Mouse (Mus musculus): ENCODE data around the gene Olfr53. TPM values are rescaled to one million over a fixed set of nuclear protein-coding genes. Genes with fewer than 3 reads are reported as not detected.
"Not testable (repeated sequence)": the region's sequence is repeated elsewhere in the genome, so short reads cannot be mapped to it uniquely, and the experiment has no call there.

The Olfr53 gene
- total RNA-seq (2021) = not detected
- long read RNA-seq, experiment 1 = 0 reads
- long read RNA-seq, experiment 2 = 0 reads

- DNase-seq = no peak
Observed at GRCm38 (mm10) chr7:140646152-140646551, at the start of gene Olfr53. Olfr53 (plus strand) TSS chr7:140646452.

DNA sequence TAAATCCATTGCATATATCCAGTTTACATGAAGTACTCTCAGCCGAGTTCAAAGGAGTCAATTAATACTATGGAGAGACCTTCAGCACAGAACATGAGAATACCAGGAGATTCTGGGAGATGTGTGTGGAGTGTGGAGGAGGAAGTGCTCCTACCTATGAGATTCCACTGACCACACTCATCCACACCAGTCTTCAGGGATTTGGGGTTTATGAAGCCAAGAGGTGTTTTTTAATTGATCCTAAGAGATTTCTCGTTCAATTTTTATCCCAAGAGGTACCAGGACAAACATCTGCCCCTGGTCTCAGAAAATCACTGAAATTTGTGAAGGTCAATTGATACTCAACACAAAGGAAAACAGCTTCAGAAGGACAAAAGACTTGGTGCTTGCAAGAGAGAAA is 45.3 kb upstream of the Olfr53 start, which contains the start of gene Olfr46:
Olfr46 (plus strand) TSS at position 301 of the 400 bp plus-strand sequence.
- DNase-seq = not testable (repeated sequence)

- DNase-seq = not testable (repeated sequence)
Observed at GRCm38 (mm10) chr7:140628670-140629069, 17.6 kb upstream of the Olfr53 start, which contains the start of gene Olfr61. Olfr61 (plus strand) TSS chr7:140628970.

- no peak for DNase-seq
Observed at GRCm38 (mm10) chr7:140630559-140630958, 15.7 kb upstream of the Olfr53 start.

DNA sequence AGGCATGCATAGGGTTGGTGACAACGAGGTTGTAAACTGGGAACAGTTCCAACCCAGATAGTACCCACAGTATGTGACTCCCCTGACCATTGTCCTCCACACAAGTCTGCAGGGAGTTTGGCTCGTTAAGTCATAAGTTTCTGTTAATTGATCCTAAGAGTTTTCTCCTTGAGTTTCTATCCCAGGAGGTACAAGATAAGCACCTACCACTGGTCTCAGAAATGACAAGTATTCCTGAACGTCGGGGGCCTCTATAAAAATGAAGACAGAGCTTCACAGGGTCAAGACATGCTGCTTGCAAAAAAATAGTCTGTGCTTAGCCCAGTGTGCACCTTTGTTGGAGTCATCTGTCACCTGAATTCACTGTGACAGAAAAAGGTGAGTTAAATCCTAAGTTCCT is 13.4 kb downstream of the Olfr53 start, which contains the start of gene Olfr539:
Olfr539 (plus strand) TSS at position 301 of the 400 bp plus-strand sequence.
- no peak for DNase-seq

DNA sequence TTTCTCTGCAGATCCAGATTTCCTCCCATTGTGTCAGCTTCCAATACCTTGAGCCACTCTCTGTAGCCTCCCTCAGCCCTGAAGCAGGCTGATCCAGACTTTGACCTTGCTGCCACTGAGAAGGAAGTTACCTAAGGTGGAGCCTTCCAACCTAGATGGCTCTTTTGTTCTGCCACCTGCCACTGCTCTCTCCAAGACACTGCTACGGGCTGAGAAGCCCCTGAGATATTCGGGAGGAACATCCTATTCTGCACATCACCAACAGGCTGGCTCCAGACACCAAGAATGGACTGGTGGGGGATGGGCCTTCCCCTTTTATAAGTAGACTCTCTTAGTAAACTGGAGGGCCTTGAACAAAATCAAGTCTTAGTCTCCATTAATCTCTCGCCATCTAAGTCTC is 24.4 kb downstream of the Olfr53 start:
- DNase-seq = not testable (repeated sequence)

DNA sequence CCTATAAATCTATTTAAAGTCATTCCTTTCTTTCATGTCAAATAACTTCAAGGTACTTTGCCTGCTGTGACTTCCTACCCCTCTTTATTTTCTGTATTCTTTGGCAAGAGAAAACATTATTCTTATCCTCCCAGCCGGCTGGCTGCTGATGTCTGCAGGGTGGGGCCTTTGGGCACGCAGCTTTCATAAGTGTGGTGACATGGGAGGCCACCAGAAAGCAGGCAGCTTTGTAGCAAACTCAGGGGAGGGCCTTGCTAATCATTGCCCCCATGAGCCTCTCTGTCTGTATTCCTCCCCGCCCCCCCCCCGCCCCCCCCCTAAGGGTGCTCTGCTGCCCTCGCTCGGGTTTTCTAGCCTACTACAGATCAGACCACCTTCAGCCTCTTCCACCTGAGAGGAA is 29.6 kb downstream of the Olfr53 start:
- no peak for DNase-seq

GRCm38 (mm10) chr7:140679591-140679990 is 33.3 kb downstream of the Olfr53 start:
- DNase-seq = not testable (repeated sequence)

- DNase-seq = no peak
Observed at GRCm38 (mm10) chr7:140681651-140682050, 35.4 kb downstream of the Olfr53 start, which contains the start of gene Olfr45. Olfr45 (plus strand) TSS chr7:140681951.

DNA sequence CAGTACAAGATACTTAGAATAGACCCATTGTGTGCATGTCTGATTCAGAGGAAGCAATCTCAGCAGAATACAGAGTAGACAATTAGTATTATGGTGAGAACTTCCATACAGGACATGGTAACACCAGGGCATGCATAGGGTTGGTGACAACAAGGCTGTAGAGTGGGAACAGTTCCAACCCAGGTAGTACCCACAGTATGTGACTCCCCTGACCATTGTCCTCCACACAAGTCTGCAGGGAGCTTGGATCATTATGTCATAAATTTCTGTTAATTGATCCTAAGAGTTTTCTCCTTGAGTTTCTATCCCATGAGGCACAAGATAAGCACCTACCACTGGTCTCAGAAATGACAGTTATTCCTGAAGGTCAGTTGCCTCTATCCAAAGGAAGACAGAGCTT is 50.7 kb downstream of the Olfr53 start, which contains the start of gene Olfr541:
Olfr541 (plus strand) TSS at position 301 of the 400 bp plus-strand sequence.
- no peak for DNase-seq

Other genes with a start within 250 kb of the Olfr53 start
- gene Olfr531, start 243.5 kb upstream of the Olfr53 start, total RNA-seq (2021) = not detected
- not detected for gene Olfr532, start 224.8 kb upstream of the Olfr53 start, total RNA-seq (2021)
- gene Olfr533, start 183.1 kb upstream of the Olfr53 start, total RNA-seq (2021) = not detected
- not detected for gene Olfr535, start 162.2 kb upstream of the Olfr53 start, total RNA-seq (2021)
- gene Olfr536, start 139.1 kb upstream of the Olfr53 start, total RNA-seq (2021) = not detected
- not detected for gene Olfr538, start 78.6 kb upstream of the Olfr53 start, total RNA-seq (2021)
- not detected for gene Olfr46, start 45.2 kb upstream of the Olfr53 start, total RNA-seq (2021)
- not detected for gene Olfr61, start 17.5 kb upstream of the Olfr53 start, total RNA-seq (2021)
- gene Olfr539, start 13.5 kb downstream of the Olfr53 start, total RNA-seq (2021) = not detected
- not detected for gene Olfr45, start 35.5 kb downstream of the Olfr53 start, total RNA-seq (2021)
- not detected for gene Olfr541, start 50.8 kb downstream of the Olfr53 start, total RNA-seq (2021)
- 10 to 100 TPM in 1 of 2 experiments, under 1 TPM in 1; 0.92 to 35.9 TPM for gene Cyp2e1, start 117.3 kb downstream of the Olfr53 start, total RNA-seq (2021)
- gene Syce1, start 141.4 kb downstream of the Olfr53 start, total RNA-seq (2021) = not detected
- not detected for gene Zfp941, start 175.7 kb downstream of the Olfr53 start, total RNA-seq (2021)
- gene Urah, start 188.6 kb downstream of the Olfr53 start, total RNA-seq (2021) = not detected
- not detected for gene Scgb1c1, start 199.1 kb downstream of the Olfr53 start, total RNA-seq (2021)
- not detected for gene Odf3, start 201.4 kb downstream of the Olfr53 start, total RNA-seq (2021)
- not detected for gene Gm45785, start 209.9 kb downstream of the Olfr53 start, total RNA-seq (2021)
- 10 to 100 TPM; 13.5 to 14.0 TPM for gene Ric8a, start 210.5 kb downstream of the Olfr53 start, total RNA-seq (2021)
- gene Bet1l, start 211.1 kb downstream of the Olfr53 start, total RNA-seq (2021) = 10 to 100 TPM in 1 of 2 experiments, 1 to 10 TPM in 1; 7.7 to 10.6 TPM
- gene Psmd13, start 235.5 kb downstream of the Olfr53 start, total RNA-seq (2021) = 10 to 100 TPM; 79.5 to 88.7 TPM
- gene Sirt3, start 235.9 kb downstream of the Olfr53 start, total RNA-seq (2021) = 10 to 100 TPM; 25.4 to 26.6 TPM